Mouse (Mus musculus) fat pad, adult 2 months (tissue): Measurements from ENCODE around the gene Atxn7l1.
A peak's percentile ranks its signal among the peaks of the same experiment; 100 is the strongest.

Experiments
- DNase-seq: peaks from one replicate; pipeline ENCODE4 v3.0.0-alpha.2; 2011; ENCODE audit warnings: low read depth, low spot score; ENCODE audit errors: extremely low read depth

Gene Atxn7l1

DNA sequence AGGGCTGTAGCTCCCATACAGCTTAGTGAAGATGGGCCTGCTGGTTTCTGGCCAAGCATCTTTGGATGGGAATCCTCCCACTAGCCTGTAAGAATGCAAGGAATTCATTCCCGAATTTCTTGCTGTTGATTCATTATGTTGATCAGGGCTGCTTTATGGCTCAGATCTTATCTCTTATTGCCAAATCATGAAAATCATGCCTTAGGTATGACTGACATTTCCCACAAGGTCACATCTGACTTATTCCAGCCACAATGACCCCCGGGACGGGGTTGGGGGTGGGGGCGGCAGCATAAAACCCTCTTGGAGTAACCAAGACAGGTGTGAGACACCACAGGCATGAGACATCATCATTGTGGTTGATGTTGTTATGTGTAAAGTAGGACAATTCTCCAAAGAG, 34.4 kb downstream of the Atxn7l1 start:
- DNase-seq: no peak

DNA sequence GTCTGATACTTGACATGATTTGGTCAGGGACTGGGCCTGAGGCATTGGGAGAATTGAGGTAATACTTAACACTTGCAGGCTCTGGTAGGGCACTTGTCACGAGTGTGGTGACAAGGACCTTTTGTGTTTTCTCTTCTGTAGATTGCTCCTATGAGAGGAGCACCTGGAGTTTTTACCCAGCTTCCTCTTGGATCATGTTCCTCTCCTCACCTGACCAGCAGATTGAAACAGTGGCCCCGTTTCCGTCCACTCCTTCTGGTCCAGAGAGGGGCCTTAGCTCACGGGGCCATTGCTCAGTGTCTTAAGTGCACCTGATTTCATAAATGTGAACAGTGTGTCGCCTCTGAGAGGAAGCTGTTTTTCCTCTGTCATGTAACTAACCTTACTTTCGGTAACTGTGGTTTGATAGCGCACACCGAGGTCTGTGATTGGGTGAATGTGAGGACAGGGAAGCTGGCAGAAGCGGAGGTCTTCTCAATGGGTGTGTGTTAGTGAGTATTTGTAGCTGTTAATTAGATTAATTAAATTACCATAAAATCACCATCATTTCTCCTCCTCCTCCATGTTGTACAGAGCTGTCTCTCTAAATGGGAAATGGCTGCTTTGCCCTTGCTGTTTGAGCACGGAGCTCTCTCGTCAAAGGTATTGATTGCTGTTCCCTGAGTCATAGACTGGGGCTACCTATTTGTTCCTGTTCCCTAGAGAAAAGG, 35.1 kb downstream of the Atxn7l1 start:
- no peak for DNase-seq

DNA sequence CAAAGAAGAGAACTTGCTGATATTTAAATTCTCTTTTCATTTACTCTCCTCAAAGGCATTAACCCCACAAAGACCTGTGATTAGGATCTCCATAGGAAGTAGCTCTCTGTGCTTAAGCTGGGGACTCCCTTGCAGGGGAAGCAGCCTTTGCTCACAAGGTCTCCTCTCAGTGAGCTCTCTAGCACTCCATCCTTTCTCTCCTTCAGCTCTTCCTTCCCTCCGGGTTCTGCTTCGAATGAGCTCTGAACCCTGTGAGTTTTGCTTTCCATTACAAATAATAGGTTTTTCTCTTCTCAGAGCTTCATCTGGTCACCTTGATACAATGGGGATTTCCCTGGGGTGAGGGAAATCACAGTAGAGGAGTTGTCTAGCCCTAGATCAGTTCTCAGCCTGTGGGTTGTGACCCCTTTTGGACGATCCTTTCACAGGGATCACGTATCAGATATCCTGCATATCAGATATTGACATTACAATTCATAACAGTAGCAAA, 35.7 kb downstream of the Atxn7l1 start:
- no peak for DNase-seq

DNA sequence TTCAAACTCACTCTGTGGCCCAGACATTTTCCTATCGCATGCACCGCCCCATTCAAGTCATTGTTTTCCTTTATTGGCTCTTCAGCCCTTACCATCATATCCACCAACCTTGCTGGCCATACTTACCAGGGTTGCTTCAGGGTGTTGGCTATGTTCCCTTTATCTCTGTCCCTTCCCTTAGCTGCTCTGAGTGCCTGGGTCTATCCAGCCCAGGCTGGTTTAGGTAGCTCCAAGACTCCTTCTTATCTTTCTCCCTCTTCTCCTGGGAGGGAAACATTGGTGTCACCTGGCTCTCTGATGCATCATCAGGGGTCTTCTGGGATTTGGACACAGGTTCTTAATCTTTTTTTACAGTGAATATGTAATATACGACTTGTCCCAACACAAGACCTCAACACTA, 36.6 kb downstream of the Atxn7l1 start:
- no peak for DNase-seq

DNA sequence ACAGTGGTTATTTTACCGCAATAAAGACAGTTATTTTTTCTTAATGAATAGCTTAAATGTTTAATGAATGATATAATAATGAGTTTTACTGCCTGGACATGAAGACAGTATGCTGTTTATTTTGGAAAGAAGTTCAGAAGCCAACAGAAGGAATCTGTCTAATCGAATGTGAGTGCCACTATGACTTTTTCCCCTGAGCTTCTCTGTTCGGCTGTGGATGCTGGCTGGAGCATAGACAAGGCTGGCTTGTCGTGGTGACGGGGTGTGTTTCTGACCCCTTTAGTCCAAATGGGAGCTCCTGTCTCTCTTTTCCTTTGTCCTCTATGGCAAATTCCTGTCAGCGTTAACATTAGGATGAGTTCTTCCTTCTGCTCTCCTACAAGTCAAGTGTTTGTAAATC, 37.6 kb downstream of the Atxn7l1 start:
- no peak for DNase-seq

DNA sequence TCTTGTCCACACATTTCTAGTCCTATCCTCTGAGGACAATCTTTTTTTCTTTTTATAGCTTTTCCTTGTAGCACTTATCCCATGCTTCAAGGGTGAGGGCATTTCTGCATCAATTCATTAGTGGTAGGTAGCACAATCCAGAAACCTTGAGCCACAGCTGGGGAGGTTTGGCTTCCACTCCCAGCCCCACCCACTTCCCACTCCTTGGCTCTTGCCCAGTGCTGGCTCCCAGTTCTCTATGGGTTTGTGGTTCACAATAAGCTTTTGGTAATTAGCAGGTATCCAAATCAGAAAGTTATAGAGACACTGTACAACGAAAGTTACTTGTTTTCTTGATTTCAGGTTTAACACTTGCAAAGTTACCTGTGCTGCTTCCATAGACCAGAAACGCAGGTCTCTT, 38.8 kb downstream of the Atxn7l1 start:
- DNase-seq: no peak

DNA sequence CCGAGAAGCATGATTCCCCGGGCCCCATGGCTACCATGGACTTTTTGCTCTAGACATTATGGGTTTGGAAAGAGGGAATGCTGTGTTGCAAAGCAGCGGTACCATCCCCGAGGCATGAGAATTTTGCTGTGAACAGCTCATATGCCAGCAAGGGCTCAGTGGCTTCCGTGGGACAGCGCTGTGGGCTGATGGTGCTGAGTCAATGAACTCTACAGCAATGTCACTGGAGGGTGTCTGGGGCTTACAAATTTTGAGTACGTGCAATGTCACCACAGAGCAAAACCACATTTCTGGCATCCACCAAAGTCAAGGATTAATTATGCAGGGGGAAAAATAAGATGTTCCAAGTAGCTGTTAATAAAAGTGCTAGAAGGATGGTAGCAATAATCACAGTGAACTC, 42.6 kb downstream of the Atxn7l1 start:
- DNase-seq: peak; percentile 81

DNA sequence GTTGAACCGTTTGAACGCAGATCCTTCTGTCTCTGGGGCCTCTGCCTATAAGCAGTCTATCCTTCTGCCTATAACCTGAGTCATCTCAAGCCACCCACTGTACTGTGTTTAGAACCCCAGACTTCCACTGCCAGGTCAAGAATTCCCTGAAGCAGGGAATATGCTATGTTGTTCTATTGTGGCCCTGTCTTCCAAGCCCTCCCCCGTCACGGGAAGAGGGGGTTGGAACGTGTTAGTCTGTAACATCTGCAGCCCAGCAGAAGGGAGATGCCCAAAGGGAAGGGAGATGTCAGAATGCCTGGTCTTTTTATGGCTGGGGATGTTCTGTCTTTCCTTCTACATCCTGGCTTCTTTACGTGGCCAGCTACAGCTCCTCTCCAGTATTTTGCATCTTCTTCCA, 43.1 kb downstream of the Atxn7l1 start:
- no peak for DNase-seq

DNA sequence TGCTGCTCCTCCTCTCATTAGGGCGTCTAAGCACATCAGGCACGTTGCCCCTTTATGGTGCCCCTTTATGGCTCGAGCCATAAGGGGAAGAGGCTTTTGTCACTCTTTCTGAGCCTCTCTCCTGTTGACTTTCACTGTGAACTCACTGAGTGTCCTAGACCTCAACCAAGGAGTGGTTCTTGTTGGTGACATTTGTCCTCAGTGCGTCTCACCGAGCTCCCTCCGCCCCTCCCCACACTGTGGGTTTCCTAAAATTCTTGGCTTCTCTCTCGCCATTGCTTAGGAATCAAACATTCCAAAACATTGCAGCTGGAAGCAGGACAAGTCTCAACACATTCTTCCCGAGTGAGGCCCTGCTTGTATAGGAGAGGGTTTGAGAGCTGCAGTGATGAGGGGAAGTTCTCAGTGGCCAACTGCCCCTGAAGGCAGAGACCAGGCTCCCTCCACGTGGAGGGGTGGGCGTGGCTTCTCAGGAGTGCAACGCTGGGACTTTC, 46.0 kb downstream of the Atxn7l1 start:
- DNase-seq: no peak

DNA sequence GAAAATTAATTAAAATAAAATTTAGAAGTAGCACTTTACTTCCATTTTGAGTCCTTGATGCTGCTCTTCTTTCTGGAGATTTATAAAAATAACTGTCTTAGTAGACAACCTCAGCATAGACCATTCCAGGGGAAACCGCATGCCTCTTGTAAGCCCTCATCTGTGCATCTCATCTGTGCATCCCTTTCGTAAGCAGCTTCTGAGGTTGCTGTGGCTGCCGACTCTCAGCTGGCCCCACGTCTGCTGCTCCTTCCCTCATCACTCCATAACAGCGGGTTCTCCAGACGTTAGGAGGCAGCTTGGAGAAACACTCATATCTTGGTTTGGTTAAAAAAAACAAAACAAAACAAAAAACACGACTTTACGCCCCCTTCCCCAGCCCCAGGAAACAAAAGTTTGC, 47.7 kb downstream of the Atxn7l1 start:
- DNase-seq: no peak

DNA sequence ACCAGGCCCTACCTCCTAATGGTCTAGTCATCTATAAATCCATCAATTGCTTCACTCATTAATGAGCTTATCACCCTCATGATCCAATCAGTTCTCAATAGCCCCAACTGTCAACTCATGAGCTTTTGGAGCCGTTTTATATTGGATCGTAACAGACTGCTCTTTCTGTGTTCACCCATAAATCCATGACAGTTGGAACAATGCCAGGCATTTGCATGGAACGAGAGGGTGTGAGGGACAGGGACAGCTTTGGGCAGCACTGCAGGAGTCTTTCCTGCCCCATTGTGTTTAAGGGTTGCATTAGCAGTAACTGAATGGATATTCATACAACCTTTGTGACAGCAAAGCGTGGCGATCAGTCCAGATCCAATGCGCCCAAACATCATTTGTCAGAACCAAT, 49.8 kb downstream of the Atxn7l1 start:
- DNase-seq: no peak

DNA sequence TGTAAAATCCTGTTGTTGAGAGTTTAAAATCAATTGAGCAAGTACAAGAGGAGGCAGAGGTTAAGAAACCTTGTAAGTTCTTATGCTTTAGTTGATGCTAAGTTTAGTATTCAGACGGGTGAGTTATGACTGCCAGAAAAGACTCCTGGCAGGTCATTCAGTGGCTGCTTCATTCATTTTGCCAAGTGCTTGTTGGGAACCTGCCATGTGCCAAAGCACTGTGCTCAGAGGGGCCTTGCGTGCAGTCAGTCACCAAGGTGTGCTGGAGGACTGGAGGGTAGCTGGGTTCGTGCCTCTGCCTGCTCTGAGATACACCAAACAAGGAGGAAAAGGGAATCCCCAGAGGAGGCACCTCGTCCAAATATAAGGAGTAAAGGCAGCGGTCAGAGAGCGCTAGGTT, 50.3 kb downstream of the Atxn7l1 start:
- DNase-seq: no peak

DNA sequence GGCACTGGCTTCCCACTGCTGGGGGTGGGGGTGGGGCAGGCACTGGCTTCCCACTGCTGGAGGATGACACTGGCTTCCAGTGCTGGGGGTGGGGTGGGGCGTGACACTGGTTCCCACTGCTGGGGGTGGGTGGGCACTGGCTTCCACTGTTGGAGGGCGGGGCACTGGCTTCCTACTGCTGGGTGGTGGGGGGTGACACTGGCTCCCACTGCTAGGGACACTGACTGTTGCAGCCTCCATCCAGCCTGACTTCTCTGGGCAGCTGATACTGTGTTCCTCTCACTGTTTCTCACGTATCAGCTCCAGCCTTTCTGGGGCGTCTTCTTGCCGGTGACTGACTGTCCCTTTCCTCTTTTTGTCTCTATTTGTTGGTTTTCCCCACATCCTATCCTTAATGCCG, 53.6 kb downstream of the Atxn7l1 start:
- DNase-seq: no peak

DNA sequence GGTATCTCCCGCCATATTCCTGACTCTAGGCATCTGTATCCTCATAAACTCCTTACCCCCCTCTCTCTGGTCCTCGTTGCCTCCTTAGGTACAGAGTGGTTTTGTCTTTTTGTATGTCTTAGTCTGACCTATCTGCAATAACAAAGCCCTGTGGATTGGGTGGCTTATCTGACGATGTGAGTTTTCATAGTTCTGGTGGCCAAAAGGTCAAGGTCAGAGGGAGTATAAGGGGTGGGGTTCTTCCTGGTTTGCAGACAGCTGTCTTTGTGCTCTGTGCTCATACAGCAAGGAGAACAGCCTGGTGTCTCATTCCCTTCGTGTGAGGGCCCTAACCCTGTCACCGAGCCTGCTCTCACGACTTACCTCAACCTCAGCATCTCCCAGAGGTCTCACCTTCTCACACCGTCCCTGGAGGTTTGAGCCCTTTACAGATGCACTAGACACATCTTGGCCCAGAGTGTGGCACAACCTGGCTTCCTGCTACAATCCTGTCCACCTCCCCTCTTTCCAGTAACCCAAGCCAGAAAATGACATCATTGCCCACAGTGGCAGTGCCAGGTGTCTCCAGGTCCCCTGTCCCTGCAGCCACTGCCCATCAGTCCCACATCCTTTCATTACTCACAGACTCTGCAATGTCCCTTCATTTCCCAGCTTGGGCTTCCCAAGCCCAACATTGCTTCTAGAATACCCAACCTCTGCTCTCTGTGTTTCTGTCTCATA, 54.2 kb downstream of the Atxn7l1 start:
- DNase-seq: no peak

DNA sequence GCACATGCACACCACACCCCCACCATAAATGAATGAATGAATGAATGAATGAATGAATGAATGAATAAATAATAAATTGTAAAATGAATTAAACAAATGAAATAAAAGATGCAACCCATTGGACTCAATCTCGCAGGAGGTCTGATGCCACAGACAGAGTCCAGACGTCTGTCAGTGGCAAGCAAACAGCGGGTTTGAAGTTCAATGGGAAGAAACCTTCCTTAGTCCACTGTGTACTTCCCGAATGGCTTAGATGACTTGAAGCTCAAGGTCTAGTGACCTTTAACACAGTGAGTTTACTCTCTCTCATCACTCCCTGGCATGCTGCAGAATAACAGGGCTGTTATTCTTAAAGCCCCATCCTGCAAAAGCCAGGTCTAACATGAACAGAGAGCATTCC, 57.8 kb downstream of the Atxn7l1 start:
- no peak for DNase-seq

DNA sequence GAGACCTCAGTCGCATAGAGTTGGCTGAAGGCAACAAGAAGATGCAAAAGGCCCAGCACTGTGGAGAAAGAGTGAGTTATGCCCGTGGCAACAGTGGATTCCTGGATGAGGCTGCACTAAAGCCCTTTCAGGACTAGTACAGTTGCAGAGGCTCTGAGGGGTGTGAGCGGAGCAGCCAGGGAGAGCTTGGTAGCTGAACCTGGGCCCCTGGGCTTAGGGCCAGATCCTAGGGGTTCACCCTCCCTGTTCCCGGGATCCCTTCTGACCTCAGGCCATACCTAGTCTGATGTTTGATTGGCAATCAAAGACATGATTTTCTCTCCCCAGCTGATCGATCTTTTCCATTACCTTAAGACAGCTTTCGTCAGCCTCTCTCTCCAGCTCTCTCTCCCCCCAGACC, 58.8 kb downstream of the Atxn7l1 start:
- no peak for DNase-seq

DNA sequence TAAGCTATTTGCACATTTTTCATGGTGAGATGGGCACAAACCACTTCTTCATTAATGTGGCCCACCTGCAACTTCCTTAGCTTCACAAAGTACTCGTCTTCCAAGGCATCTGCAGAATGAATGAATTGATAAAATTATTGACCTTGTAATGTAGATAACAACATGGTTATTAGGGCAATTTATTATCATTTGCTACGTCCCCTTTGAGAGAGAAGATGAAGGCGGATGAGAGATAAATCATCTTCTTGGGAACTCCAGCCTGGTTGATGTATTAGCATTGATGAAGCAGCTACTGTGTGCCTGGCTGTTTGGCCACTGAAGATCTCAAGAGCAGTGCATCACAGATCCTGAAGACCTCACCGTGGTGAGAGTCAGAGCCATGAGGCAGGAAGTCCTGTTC, 63.4 kb downstream of the Atxn7l1 start:
- no peak for DNase-seq

DNA sequence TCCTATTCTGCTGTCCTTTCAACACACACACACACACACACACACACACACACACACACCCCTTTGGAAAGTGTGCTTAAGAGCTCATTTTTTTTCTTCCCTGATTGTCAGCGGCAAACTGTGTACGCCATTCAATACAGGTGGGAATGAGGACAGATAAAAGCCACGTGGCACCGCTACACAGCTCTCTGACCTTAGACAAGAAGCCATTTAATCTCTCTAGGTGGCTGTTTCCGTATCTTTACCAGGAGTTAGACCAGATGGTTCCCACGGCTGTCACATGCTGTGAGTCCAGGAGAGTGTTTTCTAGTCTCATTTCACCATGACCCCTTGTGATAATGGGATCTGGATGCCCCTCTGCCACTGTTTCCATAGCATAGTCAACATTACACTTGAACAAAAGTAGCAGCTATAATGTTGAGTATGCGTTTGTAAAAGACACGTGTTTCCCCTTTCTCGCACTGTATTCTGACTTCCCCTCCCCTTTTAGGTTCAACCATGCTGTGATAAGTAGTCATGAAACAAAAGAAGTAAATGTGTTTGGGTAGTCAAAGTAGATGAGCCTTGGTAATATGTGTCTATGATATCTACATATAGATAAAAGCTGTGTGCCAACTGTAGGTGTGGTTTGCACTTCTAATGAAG, 70.8 kb downstream of the Atxn7l1 start:
- DNase-seq: no peak

DNA sequence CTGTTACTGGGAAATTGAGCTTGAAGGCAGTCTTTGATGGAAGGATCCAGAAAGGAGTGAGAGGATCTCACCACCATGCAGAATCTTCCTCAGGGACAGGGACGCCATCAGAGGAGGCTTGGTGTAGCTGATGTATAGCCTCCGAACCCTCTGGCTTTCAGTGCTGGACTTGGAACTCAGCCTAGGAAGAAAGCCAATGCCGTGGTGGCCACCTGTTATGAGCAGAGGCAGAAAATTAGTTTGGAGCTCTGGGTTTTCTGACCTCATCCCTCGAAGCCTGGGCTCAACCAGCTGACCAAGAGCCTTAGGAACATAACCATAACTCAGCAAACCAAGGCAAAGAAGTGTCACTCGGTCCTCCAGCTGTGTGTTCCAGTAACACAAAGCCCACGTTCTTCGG, 71.9 kb downstream of the Atxn7l1 start:
- DNase-seq: no peak

DNA sequence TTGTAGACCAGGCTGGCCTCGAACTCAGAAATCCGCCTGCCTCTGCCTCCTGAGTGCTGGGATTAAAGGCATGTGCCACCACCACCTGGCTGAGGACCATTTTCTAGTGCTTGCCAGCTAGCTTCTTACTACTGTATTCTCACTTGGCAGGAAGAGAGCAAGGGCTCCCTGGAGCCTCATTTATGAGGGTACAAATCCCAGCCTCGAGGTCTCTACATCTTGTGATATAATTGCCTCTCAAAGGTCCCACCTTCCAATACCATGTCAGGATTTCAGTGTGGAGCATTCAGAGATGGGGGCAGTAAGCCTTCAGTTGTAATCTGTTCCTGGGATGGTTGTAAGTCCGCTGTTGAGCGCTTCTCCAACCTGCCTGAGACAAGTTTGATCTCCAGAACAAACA, 72.6 kb downstream of the Atxn7l1 start:
- DNase-seq: no peak

DNA sequence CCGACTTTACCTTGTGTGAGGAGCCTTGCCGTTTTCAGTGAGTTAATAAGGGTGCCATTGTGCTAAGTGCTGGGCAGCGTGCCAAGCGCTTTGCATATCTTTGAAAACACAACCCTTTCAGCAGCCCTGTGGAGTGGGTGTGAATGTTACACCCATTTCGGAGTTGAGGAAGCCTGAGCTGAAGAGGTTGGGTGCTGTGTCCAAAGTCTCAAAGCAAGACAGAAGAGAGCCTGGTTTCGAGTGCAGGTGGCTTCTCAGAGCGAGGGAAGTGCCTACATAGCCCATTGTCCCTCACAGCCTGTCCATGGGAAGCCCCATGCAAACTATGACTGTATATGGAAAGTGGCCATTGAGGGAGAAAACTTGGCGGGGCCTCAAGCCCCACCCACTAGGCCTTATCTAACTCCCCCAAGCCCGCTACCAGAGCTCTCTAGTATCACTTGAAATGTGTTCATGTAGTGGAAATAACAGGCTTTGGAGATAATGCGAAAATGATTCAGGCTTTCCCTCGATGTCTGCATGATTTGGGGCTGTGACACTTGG, 73.1 kb downstream of the Atxn7l1 start:
- peak; percentile 21 for DNase-seq

DNA sequence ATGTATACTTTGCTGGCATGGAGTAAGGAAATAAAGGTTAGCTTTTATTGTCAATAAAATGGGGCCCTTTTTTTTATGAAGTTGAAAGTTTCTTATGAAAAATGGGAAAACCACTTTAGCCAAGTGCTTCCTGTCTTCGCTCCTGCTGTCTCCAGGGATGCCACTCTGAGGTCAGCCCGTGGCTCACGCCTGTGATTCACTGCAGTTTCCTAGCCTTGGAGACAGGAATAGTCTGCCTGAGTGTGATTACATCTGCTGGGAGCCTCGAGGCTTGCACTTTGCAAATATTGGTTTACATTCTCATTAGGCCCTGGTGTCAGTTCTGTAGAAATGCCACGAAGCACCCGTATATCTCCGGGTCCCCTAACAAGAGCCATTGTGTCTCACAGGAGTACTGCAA, 74.7 kb downstream of the Atxn7l1 start:
- no peak for DNase-seq
